ENCODE assay signal across 18 mouse cellular contexts in the genomic region with DNA sequence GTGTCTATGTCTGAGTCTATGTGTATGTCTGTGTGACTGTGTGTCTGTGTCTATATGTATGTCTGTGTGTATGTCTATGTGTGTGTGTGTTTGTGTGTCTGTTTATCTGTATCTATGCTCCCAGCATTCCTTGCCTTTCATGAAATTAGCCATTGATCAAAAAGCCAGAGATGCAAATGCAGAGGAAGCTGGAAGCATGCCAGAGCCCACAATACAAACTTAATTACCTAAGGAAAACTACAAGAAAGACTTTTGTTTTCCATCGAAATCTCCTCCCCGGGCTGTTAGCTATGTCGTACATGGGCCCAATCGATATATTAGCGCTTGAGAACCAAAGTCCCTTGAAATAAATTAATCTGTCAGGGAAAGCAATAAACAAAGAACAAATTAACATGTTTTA.
DNase-seq lines count a peak whose midpoint lies in the region; ATAC-seq and TF ChIP-seq lines count a peak whose summit lies in the region.
"Had no signal": no experiment of that assay in that cellular context is flagged by ENCODE, and none has a peak within 500 bp of the region (broad histone marks: within the 10 kb centered on the region; RNA-seq: fewer than 3 reads in every experiment).

No protein-coding gene starts in this region.

- WGBS in forebrain, embryonic 14.5 days = 15% methylated on average over 5 of the region's 5 CpGs
- 91% methylated on average over 5 of the region's 5 CpGs for WGBS in forebrain, embryonic 10.5 days
- 52% methylated on average over 5 of the region's 5 CpGs for WGBS in hindbrain, embryonic 13.5 days
- WGBS in hindbrain, embryonic 10.5 days = 92% methylated on average over 5 of the region's 5 CpGs
- WGBS in midbrain, embryonic 14.5 days = 53% methylated on average over 5 of the region's 5 CpGs
- 84% methylated on average over 5 of the region's 5 CpGs for WGBS in midbrain, embryonic 11.5 days

- peak; percentile 46 for DNase-seq in forebrain, embryonic 14.5 days (ENCODE audit: low spot score)
- no peak for DNase-seq in forebrain, embryonic 10.5 days (ENCODE audit: extremely low spot score, low spot score)
- no peak for DNase-seq in hindbrain, embryonic 10.5 days (ENCODE audit: low spot score)
- DNase-seq in midbrain, embryonic 14.5 days = peak; percentile 58
- DNase-seq in midbrain, embryonic 11.5 days (ENCODE audit: low spot score, missing footprints) = no peak
- peak; percentile 64 for DNase-seq in brain, embryonic 14.5 days (ENCODE audit: low read depth)
- DNase-seq: adrenal gland, adult 8-10 months; adrenal gland, postnatal 25 days; cerebellum, adult 18-20 months; cerebellum, adult 9-10 months; cerebellum, postnatal 14 days; gastrocnemius, postnatal 25 days; heart, adult 2 months had no signal

- H3K4me3 ChIP-seq in forebrain, embryonic 14.5 days (ENCODE audit: low read depth, low read length) = no peak overlapping the region
- H3K4me3 ChIP-seq in forebrain, embryonic 10.5 days = no peak overlapping the region
- H3K4me3 ChIP-seq in hindbrain, embryonic 13.5 days = no peak overlapping the region
- H3K4me3 ChIP-seq in hindbrain, embryonic 10.5 days = no peak overlapping the region
- no peak overlapping the region for H3K4me3 ChIP-seq in midbrain, embryonic 14.5 days (replicated peaks; ENCODE audit: low read depth, low read length)
- no peak overlapping the region for H3K4me3 ChIP-seq in midbrain, embryonic 11.5 days (ENCODE audit: low read depth, low read length)
- H3K4me3 ChIP-seq: forebrain, embryonic 15.5 days; heart, adult 2 months; hindbrain, embryonic 12.5 days had no signal

- H3K9ac ChIP-seq in forebrain, embryonic 14.5 days (ENCODE audit: low read length) = no peak overlapping the region
- no peak overlapping the region for H3K9ac ChIP-seq in hindbrain, embryonic 13.5 days
- H3K9ac ChIP-seq in midbrain, embryonic 14.5 days (replicated peaks; ENCODE audit: low read length) = no peak overlapping the region
- no peak overlapping the region for H3K9ac ChIP-seq in midbrain, embryonic 11.5 days (ENCODE audit: low read length)
- H3K9ac ChIP-seq: forebrain, embryonic 15.5 days; hindbrain, embryonic 12.5 days had no signal

- no peak overlapping the region for H3K4me2 ChIP-seq in forebrain, embryonic 14.5 days (ENCODE audit: low read length)
- H3K4me2 ChIP-seq in hindbrain, embryonic 13.5 days = no peak overlapping the region
- H3K4me2 ChIP-seq in midbrain, embryonic 14.5 days (ENCODE audit: low read length) = no peak overlapping the region
- no peak overlapping the region for H3K4me2 ChIP-seq in midbrain, embryonic 11.5 days
- H3K4me2 ChIP-seq: forebrain, embryonic 15.5 days; heart, embryonic 11.5 days; hindbrain, embryonic 12.5 days had no signal

- H3K4me1 ChIP-seq in forebrain, embryonic 14.5 days (ENCODE audit: control insufficient read depth, insufficient read depth, low read length) = peaks cover 14% of the 10 kb centered on the region; the same call in 1 of the 2 replicates
- peaks cover 13% of the 10 kb centered on the region for H3K4me1 ChIP-seq in forebrain, embryonic 10.5 days
- H3K4me1 ChIP-seq in hindbrain, embryonic 13.5 days (replicated peaks) = peaks cover 19% of the 10 kb centered on the region
- peaks cover 7% of the 10 kb centered on the region for H3K4me1 ChIP-seq in hindbrain, embryonic 10.5 days (replicated peaks)
- peaks cover 14% of the 10 kb centered on the region for H3K4me1 ChIP-seq in midbrain, embryonic 14.5 days (ENCODE audit: control insufficient read depth, insufficient read depth, low read length)
- no peaks in the 10 kb centered on the region for H3K4me1 ChIP-seq in midbrain, embryonic 11.5 days (ENCODE audit: control insufficient read depth, insufficient read depth, low read length)

- H3K27ac ChIP-seq in forebrain, embryonic 14.5 days (ENCODE audit: low read depth, low read length) = no peak overlapping the region
- H3K27ac ChIP-seq in forebrain, embryonic 10.5 days = no peak overlapping the region
- peak overlapping the region; percentile 35; the same call in 1 of the 2 replicates for H3K27ac ChIP-seq in hindbrain, embryonic 13.5 days
- no peak overlapping the region for H3K27ac ChIP-seq in hindbrain, embryonic 10.5 days
- no peak overlapping the region for H3K27ac ChIP-seq in midbrain, embryonic 14.5 days (replicated peaks; ENCODE audit: low read depth, low read length)
- H3K27ac ChIP-seq in midbrain, embryonic 11.5 days (ENCODE audit: low read depth, low read length) = no peak overlapping the region
- H3K27ac ChIP-seq: forebrain, embryonic 15.5 days; heart, adult 2 months; hindbrain, embryonic 12.5 days had no signal

- TF ChIP-seq CTCF in brain, embryonic 14.5 days (IDR thresholded peaks at IDR 0.05; ENCODE audit: borderline replicate concordance, extremely low read depth, insufficient read depth, insufficient read length) = no peak

- ATAC-seq in forebrain, embryonic 14.5 days = no peak
- no peak for ATAC-seq in hindbrain, embryonic 13.5 days (ENCODE audit: low FRiP score)
- no peak for ATAC-seq in midbrain, embryonic 14.5 days (ENCODE audit: low FRiP score, low TSS enrichment)
- ATAC-seq in midbrain, embryonic 11.5 days (ENCODE audit: low FRiP score) = no peak
- ATAC-seq: activated CD4-positive, CD25-positive, alpha-beta regulatory T cell, adult 4 months had no signal

- no peak for TF ChIP-seq POLR2A in brain, embryonic 14.5 days (IDR thresholded peaks at IDR 0.05; ENCODE audit: borderline replicate concordance, extremely low read depth, insufficient read depth, insufficient read length, poor library complexity, severe bottlenecking)

- no peaks in the 10 kb centered on the region for H3K27me3 ChIP-seq in forebrain, embryonic 14.5 days (replicated peaks; ENCODE audit: control insufficient read depth, insufficient read depth, low read length)
- H3K27me3 ChIP-seq in forebrain, embryonic 10.5 days (ENCODE audit: poor library complexity, severe bottlenecking) = no peaks in the 10 kb centered on the region
- no peaks in the 10 kb centered on the region for H3K27me3 ChIP-seq in hindbrain, embryonic 13.5 days
- H3K27me3 ChIP-seq in hindbrain, embryonic 10.5 days (ENCODE audit: insufficient read depth, poor library complexity, severe bottlenecking) = no peaks in the 10 kb centered on the region
- H3K27me3 ChIP-seq in midbrain, embryonic 14.5 days (ENCODE audit: control insufficient read depth, insufficient read depth, low read length) = no peaks in the 10 kb centered on the region
- H3K27me3 ChIP-seq in midbrain, embryonic 11.5 days (ENCODE audit: control insufficient read depth, insufficient read depth, low read length) = no peaks in the 10 kb centered on the region
- H3K27me3 ChIP-seq: forebrain, embryonic 15.5 days; hindbrain, embryonic 12.5 days had no signal

- no peaks in the 10 kb centered on the region for H3K9me3 ChIP-seq in forebrain, embryonic 14.5 days (replicated peaks; ENCODE audit: control insufficient read depth, low read length)
- H3K9me3 ChIP-seq in forebrain, embryonic 10.5 days = no peaks in the 10 kb centered on the region
- no peaks in the 10 kb centered on the region for H3K9me3 ChIP-seq in hindbrain, embryonic 13.5 days
- H3K9me3 ChIP-seq in hindbrain, embryonic 10.5 days = no peaks in the 10 kb centered on the region
- H3K9me3 ChIP-seq in midbrain, embryonic 14.5 days (ENCODE audit: control insufficient read depth, low read length) = no peaks in the 10 kb centered on the region
- no peaks in the 10 kb centered on the region for H3K9me3 ChIP-seq in midbrain, embryonic 11.5 days (ENCODE audit: control insufficient read depth, low read length)
- H3K9me3 ChIP-seq: forebrain, embryonic 15.5 days; hindbrain, embryonic 12.5 days had no signal

- no peaks in the 10 kb centered on the region for H3K36me3 ChIP-seq in forebrain, embryonic 14.5 days (ENCODE audit: control insufficient read depth, insufficient read depth, low read length)
- H3K36me3 ChIP-seq in forebrain, embryonic 10.5 days (replicated peaks) = no peaks in the 10 kb centered on the region
- no peaks in the 10 kb centered on the region for H3K36me3 ChIP-seq in hindbrain, embryonic 13.5 days
- H3K36me3 ChIP-seq in hindbrain, embryonic 10.5 days = no peaks in the 10 kb centered on the region
- H3K36me3 ChIP-seq in midbrain, embryonic 14.5 days (ENCODE audit: control insufficient read depth, insufficient read depth, low read length) = no peaks in the 10 kb centered on the region
- H3K36me3 ChIP-seq in midbrain, embryonic 11.5 days (ENCODE audit: control insufficient read depth, insufficient read depth, low read length) = no peaks in the 10 kb centered on the region
- H3K36me3 ChIP-seq: forebrain, embryonic 15.5 days; hindbrain, embryonic 12.5 days had no signal

Comparison
In these comparisons a context has a peak if more than half of its experiments do, and no peak if none do; other contexts are left out.
1. DNase-seq: peak in forebrain, embryonic 14.5 days (single experiment), midbrain, embryonic 14.5 days (single experiment) and brain, embryonic 14.5 days (single experiment); none in forebrain, embryonic 10.5 days (single experiment), hindbrain, embryonic 10.5 days (single experiment) and midbrain, embryonic 11.5 days (single experiment).